8 mouse cellular contexts compared by ENCODE assay signal in the genomic region with DNA sequence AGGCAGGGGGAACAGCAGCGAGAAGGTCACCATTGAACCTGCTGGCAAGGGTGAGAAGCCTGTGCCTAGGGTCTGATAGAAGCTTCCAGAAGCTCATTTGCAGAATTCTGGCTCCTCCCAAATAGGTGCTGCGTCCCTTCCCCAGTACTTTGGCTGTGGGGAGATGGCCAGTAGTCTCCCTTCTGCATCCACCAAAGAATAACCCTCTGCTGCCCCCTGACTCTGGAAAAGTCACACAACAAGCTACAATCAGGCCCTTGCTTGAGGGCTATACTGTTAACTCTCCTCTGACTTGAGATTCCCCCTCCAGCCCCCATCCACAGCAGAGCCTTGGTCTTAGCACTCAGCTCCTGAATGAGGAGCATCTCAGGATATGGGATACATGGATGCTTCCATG.
DNase-seq lines count a peak whose midpoint lies in the region; ATAC-seq and TF ChIP-seq lines count a peak whose summit lies in the region.

No protein-coding gene starts in this region.

- H3K9me3 ChIP-seq in intestine, postnatal 0 days (ENCODE audit: control insufficient read depth), result no peaks in the 10 kb centered on the region
- no peaks in the 10 kb centered on the region for H3K9me3 ChIP-seq in intestine, embryonic 15.5 days
- no peaks in the 10 kb centered on the region for H3K9me3 ChIP-seq in MEL (replicated peaks; ENCODE audit: insufficient read depth, low read length)
- H3K9me3 ChIP-seq in hindbrain, postnatal 0 days (ENCODE audit: low read length), result no peaks in the 10 kb centered on the region

- WGBS in intestine, postnatal 0 days, result 61% methylated on average over 2 of the region's 2 CpGs
- 60% methylated on average over 2 of the region's 2 CpGs for WGBS in intestine, embryonic 15.5 days
- WGBS in hindbrain, postnatal 0 days, result 55% methylated on average over 2 of the region's 2 CpGs

- no peaks in the 10 kb centered on the region for H3K79me2 ChIP-seq in MEL (ENCODE audit: control insufficient read depth, insufficient read depth, low read length, poor library complexity)

- peak; percentile 64 for TF ChIP-seq CTCF in intestine, postnatal 0 days (IDR thresholded peaks at IDR 0.05; ENCODE audit: low read depth)
- TF ChIP-seq CTCF in MEL (IDR thresholded peaks at IDR 0.05 in 2 of 3, conservative IDR thresholded peaks at IDR 0.05 in 1 of 3; ENCODE audit: control insufficient read depth in 1 of 3, insufficient read depth in 1 of 3, low read depth in 2 of 3, low read length in 3 of 3, poor library complexity in 1 of 3, severe bottlenecking in 1 of 3), result peak in 1 of 3 experiments; percentile 33; a peak in 2 of 6 replicates
- TF ChIP-seq CTCF in hindbrain, postnatal 0 days (IDR thresholded peaks at IDR 0.05; ENCODE audit: low read depth), result peak; percentile 74

- ATAC-seq in intestine, postnatal 0 days, result no peak
- no peak for ATAC-seq in intestine, embryonic 15.5 days
- peak; percentile 68 for ATAC-seq in hindbrain, postnatal 0 days
- no peak for ATAC-seq in megakaryocyte, adult 5-6 weeks (ENCODE audit: poor library complexity, severe bottlenecking)

- no peak for TF ChIP-seq EP300 in MEL (IDR thresholded peaks at IDR 0.05; ENCODE audit: low read depth in 1 of 2, low read length in 2 of 2)

- H3K4me1 ChIP-seq in intestine, postnatal 0 days (replicated peaks; ENCODE audit: control insufficient read depth, insufficient read depth, low read length), result no peaks in the 10 kb centered on the region
- no peaks in the 10 kb centered on the region for H3K4me1 ChIP-seq in intestine, embryonic 15.5 days (replicated peaks)
- peaks cover 0 to 15% of the 10 kb centered on the region in 2 experiments; a peak in 2 of 4 replicates for H3K4me1 ChIP-seq in MEL (ENCODE audit: control insufficient read depth in 1 of 2, insufficient read depth in 2 of 2, low read length in 2 of 2)
- peaks cover 15% of the 10 kb centered on the region for H3K4me1 ChIP-seq in hindbrain, postnatal 0 days (ENCODE audit: insufficient read depth, low read length)

- no peak overlapping the region for H3K9ac ChIP-seq in intestine, postnatal 0 days (ENCODE audit: low read depth, low read length)
- no peak overlapping the region for H3K9ac ChIP-seq in intestine, embryonic 15.5 days
- H3K9ac ChIP-seq in MEL (ENCODE audit: control insufficient read depth, low read depth, low read length, poor library complexity, severe bottlenecking), result no peak overlapping the region
- no peak overlapping the region for H3K9ac ChIP-seq in hindbrain, postnatal 0 days (replicated peaks; ENCODE audit: low read length)

- no peak overlapping the region for H3K4me2 ChIP-seq in intestine, postnatal 0 days (replicated peaks; ENCODE audit: low read depth)
- no peak overlapping the region for H3K4me2 ChIP-seq in intestine, embryonic 15.5 days (replicated peaks)
- no peak overlapping the region for H3K4me2 ChIP-seq in hindbrain, postnatal 0 days (ENCODE audit: low read depth, low read length)

- H3K27me3 ChIP-seq in intestine, postnatal 0 days (replicated peaks; ENCODE audit: control insufficient read depth, insufficient read depth, low read length), result peaks cover 3% of the 10 kb centered on the region; the same call in 1 of the 2 replicates
- H3K27me3 ChIP-seq in intestine, embryonic 15.5 days (replicated peaks), result 0 out of 2 replicates have a peak, but pooled peaks cover 4% of the 10 kb centered on the region
- no peaks in the 10 kb centered on the region; a peak in 1 of 4 replicates for H3K27me3 ChIP-seq in MEL (ENCODE audit: control insufficient read depth in 1 of 2, insufficient read depth in 2 of 2, low read length in 2 of 2)
- no peaks in the 10 kb centered on the region for H3K27me3 ChIP-seq in hindbrain, postnatal 0 days (ENCODE audit: insufficient read depth, low read length)

- no peak for TF ChIP-seq POLR2A in MEL (IDR thresholded peaks at IDR 0.05; ENCODE audit: control insufficient read depth in 1 of 2, insufficient read depth in 1 of 2, low read depth in 1 of 2, low read length in 2 of 2, poor library complexity in 1 of 2)

- no peak overlapping the region for H3K27ac ChIP-seq in intestine, postnatal 0 days (ENCODE audit: low read depth, low read length)
- no peak overlapping the region for H3K27ac ChIP-seq in intestine, embryonic 15.5 days
- H3K27ac ChIP-seq in MEL (ENCODE audit: control insufficient read depth, low read depth, low read length), result no peak overlapping the region
- H3K27ac ChIP-seq in hindbrain, postnatal 0 days, result peak overlapping the region; percentile 78

- H3K4me3 ChIP-seq in intestine, postnatal 0 days (ENCODE audit: low read depth, low read length), result no peak overlapping the region
- no peak overlapping the region for H3K4me3 ChIP-seq in intestine, embryonic 15.5 days (replicated peaks)
- no peak overlapping the region for H3K4me3 ChIP-seq in MEL (ENCODE audit: control insufficient read depth in 1 of 2, insufficient read depth in 1 of 2, low read depth in 2 of 2, low read length in 2 of 2)
- no peak overlapping the region for H3K4me3 ChIP-seq in hindbrain, postnatal 0 days (ENCODE audit: low read length)

- no peaks in the 10 kb centered on the region for H3K36me3 ChIP-seq in intestine, postnatal 0 days (ENCODE audit: control insufficient read depth, insufficient read depth)
- no peaks in the 10 kb centered on the region for H3K36me3 ChIP-seq in intestine, embryonic 15.5 days
- H3K36me3 ChIP-seq in MEL (ENCODE audit: control insufficient read depth in 1 of 2, insufficient read depth in 2 of 2, low read length in 2 of 2), result peaks cover 0 to 5% of the 10 kb centered on the region in 2 experiments; a peak in 1 of 4 replicates
- peaks cover 7% of the 10 kb centered on the region; the same call in 1 of the 2 replicates for H3K36me3 ChIP-seq in hindbrain, postnatal 0 days (ENCODE audit: insufficient read depth, low read length)

- peak; percentile 7 for DNase-seq in MEL (ENCODE audit: low read depth, low spot score)
- DNase-seq in cerebellum, postnatal 36 days, result peak; percentile 55 to 64
- peak; percentile 80 for DNase-seq in hindbrain, postnatal 0 days (ENCODE audit: low spot score)
- no peak for DNase-seq in thymus, postnatal 36 days
- DNase-seq in left cerebral cortex, adult 8-10 months (ENCODE audit: low spot score in 2 of 2), result no peak

- no peak; the same call in 1 of the 2 replicates for TF ChIP-seq RAD21 in MEL (IDR thresholded peaks at IDR 0.05; ENCODE audit: low read depth, low read length)

TF ChIP-seq in MEL, 35 proteins besides CTCF, POLR2A, EP300 and RAD21:
- TF ChIP-seq MXI1 (IDR thresholded peaks at IDR 0.05; ENCODE audit: low read depth, low read length) (no peak), ZC3H11A (IDR thresholded peaks at IDR 0.05; ENCODE audit: low read depth, low read length) (0 out of 2 replicates have a peak, but pooled peaks have one; percentile 1)

Comparison
In these comparisons a context has a peak if more than half of its experiments do, and no peak if none do; other contexts are left out.
1. DNase-seq: peak in MEL (single experiment), cerebellum, postnatal 36 days (2 of 2) and hindbrain, postnatal 0 days (single experiment); none in thymus, postnatal 36 days (0 of 2) and left cerebral cortex, adult 8-10 months (0 of 2).